Mouse (Mus musculus) liver, embryonic 14.5 days (tissue): ENCODE results near the gene Ncs1. TPM values are rescaled to one million over a fixed set of nuclear protein-coding genes. Genes with fewer than 3 reads are reported as not detected.

Experiments
- ATAC-seq: fragments of 200-750 bp; cut with Nextera tagmentation; 2 replicates; pipeline ENCODE4 v1.8.0; 2017; ENCODE audit warnings: moderate number of reproducible peaks, mild to moderate bottlenecking, moderate library complexity; ENCODE audit not compliant: insufficient read depth
- DNase-seq, 3 experiments: peaks; one replicate each; pipeline ENCODE4 v3.0.0-alpha.2; 2012 to 2013; ENCODE audit warnings: low read depth in 3 of 3, low spot score in 3 of 3
- H3K27ac ChIP-seq: fragments of 300-500 bp; sonication (generic); 2 replicates; pipeline ENCODE4 v1.5.1; 2014; ENCODE audit warnings: moderate library complexity, mild to moderate bottlenecking, control low read depth, inconsistent platforms
- H3K27me3 ChIP-seq: fragments of 300-500 bp; sonication (generic); 2 replicates; pipeline ENCODE4 v1.6.1; 2014; ENCODE audit warnings: mild to moderate bottlenecking, low read length, moderate library complexity; ENCODE audit not compliant: control insufficient read depth, insufficient read depth
- H3K36me3 ChIP-seq: fragments of 300-500 bp; sonication (generic); replicated peaks from 2 replicates; pipeline ENCODE4 v1.6.1; 2014; ENCODE audit warnings: low read depth; ENCODE audit not compliant: control insufficient read depth, insufficient read depth
- H3K4me1 ChIP-seq, 2 experiments: fragments of 200-500 bp in 1 of 2; fragments of 300-500 bp in 1 of 2; sonication (generic) in 1 of 2; replicated peaks; 2 replicates each; pipeline ENCODE4 v1.6.1; 2012 to 2014; ENCODE audit warnings: antibody characterized with exemption in 1 of 2, inconsistent platforms in 1 of 2, low read length in 1 of 2; ENCODE audit not compliant: control insufficient read depth in 2 of 2, insufficient read depth in 2 of 2
- H3K4me2 ChIP-seq: fragments of 300-500 bp; sonication (generic); 2 replicates; pipeline ENCODE4 v1.6.1; 2014; ENCODE audit warnings: low read depth, mild to moderate bottlenecking, control low read depth, moderate library complexity
- H3K4me3 ChIP-seq, 2 experiments: fragments of 200-500 bp in 1 of 2; fragments of 300-500 bp in 1 of 2; sonication (generic) in 1 of 2; 2 replicates each; pipeline ENCODE4 v1.5.1; 2012 to 2014; ENCODE audit warnings: low read depth in 2 of 2, low read length in 2 of 2, mild to moderate bottlenecking in 2 of 2, control low read depth in 1 of 2, inconsistent platforms in 1 of 2, moderate library complexity in 1 of 2; ENCODE audit not compliant: insufficient read depth in 1 of 2
- H3K9ac ChIP-seq: fragments of 300-500 bp; sonication (generic); replicated peaks from 2 replicates; pipeline ENCODE4 v1.6.1; 2014; ENCODE audit warnings: mild to moderate bottlenecking, control low read depth, moderate library complexity
- H3K9me3 ChIP-seq: fragments of 300-500 bp; sonication (generic); 2 replicates; pipeline ENCODE4 v1.6.1; 2016; ENCODE audit warnings: low read length, mixed read lengths; ENCODE audit not compliant: control insufficient read depth
- CTCF ChIP-seq: IDR thresholded peaks from 2 replicates; pipeline ENCODE4 v1.5.1; 2016; ENCODE audit warnings: antibody characterized with exemption, low read depth, control low read depth
- EP300 ChIP-seq: IDR thresholded peaks from 2 replicates; pipeline ENCODE4 v1.6.1; 2016; ENCODE audit warnings: antibody characterized with exemption, low read depth
- WGBS: fragments of 180-500 bp; shearing (Covaris S2); extraction: QIAGEN DNeasy Blood & Tissue Kit; methylation state at CpG from one replicate; pipeline ENCODE4 v1.1.7; 2014; ENCODE audit not compliant: insufficient replicate concordance; 5-methylcytosine and 5-hydroxymethylcytosine counted together
- polyA plus RNA-seq, 2 experiments: library from polyadenylated mRNA; depleted of rRNA in 1 of 2; stranded (reverse) in 1 of 2; unstranded in 1 of 2; fragments of >200 nt; fragmentation: Nextera tagmentation in 1 of 2; extraction: Ambion mirVana in 1 of 2; gene quantifications; 2 replicates each; pipeline versions ENCODE4 v1.2.1 to v1.2.3; 2012 to 2014

Gene Ncs1
- polyA plus RNA-seq, 2 experiments: 0.42 to 1.4 TPM

GRCm38 (mm10) chr2:31263746-31264378 is 18.2 kb downstream of the Ncs1 start:
- DNase-seq: no peak
- 46% methylated on average over 10 of the region's 10 CpGs for WGBS
- no peak overlapping the region for H3K27ac ChIP-seq
- TF ChIP-seq EP300: no peak
- TF ChIP-seq CTCF: no peak
- no peak overlapping the region for H3K4me2 ChIP-seq
- no peaks in the 10 kb centered on the region for H3K4me1 ChIP-seq
- H3K27me3 ChIP-seq: no peaks in the 10 kb centered on the region
- no peak overlapping the region for H3K9ac ChIP-seq
- no peaks in the 10 kb centered on the region for H3K9me3 ChIP-seq
- no peak overlapping the region for H3K4me3 ChIP-seq
- ATAC-seq: no peak
- no peaks in the 10 kb centered on the region for H3K36me3 ChIP-seq

GRCm38 (mm10) chr2:31267447-31267846 is 21.8 kb downstream of the Ncs1 start:
- TF ChIP-seq EP300 (no peak), CTCF (no peak)
- WGBS: 48% methylated on average over 6 of the region's 6 CpGs
- ATAC-seq (no peak), DNase-seq (no peak)
- Histone ChIP-seq H3K27ac (no peak overlapping the region), H3K36me3 (no peaks in the 10 kb centered on the region), H3K9ac (no peak overlapping the region), H3K4me3 (no peak overlapping the region), H3K4me1 (no peaks in the 10 kb centered on the region), H3K27me3 (no peaks in the 10 kb centered on the region), H3K4me2 (no peak overlapping the region), H3K9me3 (no peaks in the 10 kb centered on the region)

- Histone ChIP-seq H3K27ac (no peak overlapping the region), H3K4me2 (no peak overlapping the region), H3K4me3 (no peak overlapping the region), H3K9ac (no peak overlapping the region), H3K9me3 (no peaks in the 10 kb centered on the region), H3K4me1 (no peaks in the 10 kb centered on the region), H3K27me3 (no peaks in the 10 kb centered on the region), H3K36me3 (no peaks in the 10 kb centered on the region)
- no peak for TF ChIP-seq EP300
- no peak for TF ChIP-seq CTCF
- ATAC-seq: no peak
- no peak for DNase-seq
- 32% methylated on average over 5 of the region's 5 CpGs for WGBS
Observed at GRCm38 (mm10) chr2:31268631-31269030, 23.0 kb downstream of the Ncs1 start.

- WGBS: 77% methylated on average over 6 of the region's 6 CpGs
- H3K9me3 ChIP-seq: no peaks in the 10 kb centered on the region
Observed at GRCm38 (mm10) chr2:31269188-31269587, 23.6 kb downstream of the Ncs1 start.

GRCm38 (mm10) chr2:31269847-31270246 is 24.2 kb downstream of the Ncs1 start:
- Histone ChIP-seq H3K27me3 (no peaks in the 10 kb centered on the region), H3K4me1 (no peaks in the 10 kb centered on the region), H3K4me2 (no peak overlapping the region), H3K27ac (no peak overlapping the region), H3K9ac (no peak overlapping the region), H3K9me3 (no peaks in the 10 kb centered on the region), H3K4me3 (no peak overlapping the region), H3K36me3 (no peaks in the 10 kb centered on the region)
- 67% methylated on average over 10 of the region's 10 CpGs for WGBS
- DNase-seq (no peak), ATAC-seq (no peak)
- no peak for TF ChIP-seq EP300
- no peak for TF ChIP-seq CTCF

More at GRCm38 (mm10) chr2:31269188-31269587, 23.6 kb downstream of the Ncs1 start:
- Histone ChIP-seq H3K27ac (no peak overlapping the region), H3K27me3 (no peaks in the 10 kb centered on the region), H3K4me2 (no peak overlapping the region), H3K9ac (no peak overlapping the region), H3K36me3 (no peaks in the 10 kb centered on the region), H3K4me3 (no peak overlapping the region), H3K4me1 (no peaks in the 10 kb centered on the region)
- ATAC-seq (no peak), DNase-seq (no peak)
- TF ChIP-seq CTCF (no peak), EP300 (no peak)
